Mouse (Mus musculus) midbrain, embryonic 10.5 days (tissue): ENCODE measurements around the gene Tcl1b2. TPM values are rescaled to one million over a fixed set of nuclear protein-coding genes. Genes with fewer than 3 reads are reported as not detected.
"Not testable (repeated sequence)": the region's sequence is repeated elsewhere in the genome, so short reads cannot be mapped to it uniquely, and the experiment has no call there.

Source experiments
- DNase-seq: peaks from one replicate; pipeline ENCODE4 v3.0.0-alpha.2; 2017; ENCODE audit warnings: low spot score
- H3K27ac ChIP-seq: fragments of 300-500 bp; sonication (generic); replicated peaks from 2 replicates; pipeline ENCODE4 v1.5.1; 2016; ENCODE audit warnings: mild to moderate bottlenecking
- H3K27me3 ChIP-seq: fragments of 300-500 bp; sonication (generic); 2 replicates; pipeline ENCODE4 v1.6.1; 2016; ENCODE audit warnings: low read depth, mild to moderate bottlenecking; ENCODE audit not compliant: poor library complexity, severe bottlenecking
- H3K36me3 ChIP-seq: fragments of 300-500 bp; sonication (generic); 2 replicates; pipeline ENCODE4 v1.6.1; 2016; ENCODE audit warnings: mild to moderate bottlenecking, moderate library complexity
- H3K4me1 ChIP-seq: fragments of 300-500 bp; sonication (generic); 2 replicates; pipeline ENCODE4 v1.6.1; 2016
- H3K4me3 ChIP-seq: fragments of 300-500 bp; sonication (generic); 2 replicates; pipeline ENCODE4 v1.5.1; 2016; ENCODE audit warnings: mild to moderate bottlenecking, moderate library complexity
- H3K9me3 ChIP-seq: fragments of 300-500 bp; sonication (generic); replicated peaks from 2 replicates; pipeline ENCODE4 v1.6.1; 2016; ENCODE audit warnings: mild to moderate bottlenecking
- WGBS: fragments of 180-500 bp; shearing (Covaris S2); methylation state at CpG from one replicate; pipeline ENCODE4 v1.1.7; 2016; 5-methylcytosine and 5-hydroxymethylcytosine counted together
- polyA plus RNA-seq: library from polyadenylated mRNA; unstranded; fragments of >200 nt; fragmentation: Nextera tagmentation; extraction: Ambion mirVana; gene quantifications from 2 replicates; pipeline ENCODE4 v1.2.1, GENCODE M21; 2016

Gene Tcl1b2
- polyA plus RNA-seq, 1 experiment from 2014 or later = not detected

GRCm38 (mm10) chr12:105129494-105130205 is 16.2 kb upstream of the Tcl1b2 start:
- not testable (repeated sequence) for H3K4me3 ChIP-seq, H3K9me3 ChIP-seq, H3K27me3 ChIP-seq, H3K36me3 ChIP-seq, DNase-seq, H3K4me1 ChIP-seq, H3K27ac ChIP-seq
- WGBS = 76% methylated on average over 3 of the region's 3 CpGs

GRCm38 (mm10) chr12:105134167-105134566 is 11.6 kb upstream of the Tcl1b2 start:
- H3K4me1 ChIP-seq, H3K36me3 ChIP-seq, H3K4me3 ChIP-seq, DNase-seq, H3K27me3 ChIP-seq, H3K9me3 ChIP-seq, H3K27ac ChIP-seq: not testable (repeated sequence)
- WGBS = 74% methylated on average over 2 of the region's 2 CpGs

DNA sequence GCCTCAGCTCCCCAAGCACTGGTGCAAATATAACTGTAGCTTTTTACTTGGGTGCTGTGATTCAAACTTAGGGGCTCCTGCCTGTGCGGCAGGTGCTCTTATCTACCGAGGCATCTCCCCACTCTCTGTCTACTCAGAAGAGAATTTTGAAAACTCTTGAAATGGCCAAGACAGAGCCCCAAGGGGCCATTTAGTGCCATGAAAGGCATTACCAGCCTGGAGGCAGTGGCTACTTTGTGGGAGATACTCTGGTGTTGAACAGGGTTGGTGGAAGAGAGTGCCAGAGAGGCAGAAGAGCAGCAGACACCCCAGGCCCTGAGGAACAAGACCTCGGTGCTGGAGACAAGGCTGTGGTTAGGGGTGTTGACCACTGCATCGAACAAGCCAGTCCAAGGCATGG is 11.0 kb upstream of the Tcl1b2 start:
- not testable (repeated sequence) for H3K27ac ChIP-seq, H3K9me3 ChIP-seq, DNase-seq, H3K36me3 ChIP-seq, H3K4me1 ChIP-seq, H3K27me3 ChIP-seq, H3K4me3 ChIP-seq
- WGBS = 88% methylated on average over 4 of the region's 4 CpGs

- H3K27ac ChIP-seq, DNase-seq, H3K36me3 ChIP-seq, H3K4me1 ChIP-seq, H3K27me3 ChIP-seq, H3K4me3 ChIP-seq, H3K9me3 ChIP-seq: not testable (repeated sequence)
- WGBS = 84% methylated on average over 1 of the region's 1 CpGs
These were observed 8.1 kb upstream of the Tcl1b2 start for GRCm38 (mm10) chr12:105137729-105138128.

DNA sequence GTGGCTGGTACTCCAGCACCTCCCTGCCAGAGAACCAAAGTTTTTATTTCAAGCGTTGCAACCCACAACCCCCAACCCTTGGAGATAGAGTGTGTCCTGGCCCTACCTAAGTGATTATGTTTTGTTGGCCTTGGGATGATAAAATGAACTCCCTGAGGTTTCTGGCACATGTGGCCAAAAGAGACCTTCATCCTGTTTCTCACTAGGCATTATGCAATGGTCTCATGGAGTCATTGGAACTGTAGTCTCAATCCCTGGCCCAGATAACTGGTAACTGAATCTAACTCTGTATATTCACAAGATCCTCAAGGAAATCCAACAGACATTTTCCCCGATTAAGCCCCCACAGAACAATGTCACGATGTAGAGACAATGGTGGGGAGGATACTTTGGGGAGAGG is 2.7 kb upstream of the Tcl1b2 start:
- Histone ChIP-seq H3K27ac (no peak overlapping the region), H3K9me3 (no peaks in the 10 kb centered on the region), H3K4me1 (peaks cover 4% of the 10 kb centered on the region; the same call in 1 of the 2 replicates), H3K36me3 (no peaks in the 10 kb centered on the region), H3K27me3 (no peaks in the 10 kb centered on the region), H3K4me3 (no peak overlapping the region)
- WGBS = 97% methylated on average over 3 of the region's 3 CpGs
- DNase-seq = no peak

GRCm38 (mm10) chr12:105144928-105145327 is 886 bp upstream of the Tcl1b2 start:
- DNase-seq = not testable (repeated sequence)
- 31% methylated on average over 1 of the region's 1 CpGs for WGBS

DNA sequence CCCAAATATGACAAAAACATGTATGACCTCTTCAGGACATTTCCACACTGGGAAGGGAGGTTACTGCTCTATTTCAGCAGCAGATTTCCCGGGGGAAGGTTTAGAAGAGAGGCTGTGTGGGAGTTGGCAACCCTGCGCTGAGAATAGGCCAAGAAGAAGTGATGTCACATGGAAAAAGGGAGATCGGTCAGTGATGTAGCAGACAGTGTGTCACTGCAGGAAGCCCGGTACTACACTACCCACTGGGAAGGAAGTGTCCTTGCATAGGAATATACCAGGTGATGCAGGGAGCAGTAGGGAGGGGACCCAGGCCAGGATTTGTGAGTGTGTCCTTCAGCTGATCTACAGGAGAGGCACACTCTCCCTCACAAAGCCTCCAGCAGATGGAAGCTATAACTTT is 9.5 kb downstream of the Tcl1b2 start:
- H3K4me1 ChIP-seq, H3K36me3 ChIP-seq: not testable (repeated sequence)
- WGBS = 87% methylated on average over 4 of the region's 4 CpGs

More at GRCm38 (mm10) chr12:105144928-105145327, 886 bp upstream of the Tcl1b2 start:
- not testable (repeated sequence) for H3K27me3 ChIP-seq, H3K27ac ChIP-seq, H3K4me3 ChIP-seq, H3K9me3 ChIP-seq, H3K4me1 ChIP-seq, H3K36me3 ChIP-seq

DNA sequence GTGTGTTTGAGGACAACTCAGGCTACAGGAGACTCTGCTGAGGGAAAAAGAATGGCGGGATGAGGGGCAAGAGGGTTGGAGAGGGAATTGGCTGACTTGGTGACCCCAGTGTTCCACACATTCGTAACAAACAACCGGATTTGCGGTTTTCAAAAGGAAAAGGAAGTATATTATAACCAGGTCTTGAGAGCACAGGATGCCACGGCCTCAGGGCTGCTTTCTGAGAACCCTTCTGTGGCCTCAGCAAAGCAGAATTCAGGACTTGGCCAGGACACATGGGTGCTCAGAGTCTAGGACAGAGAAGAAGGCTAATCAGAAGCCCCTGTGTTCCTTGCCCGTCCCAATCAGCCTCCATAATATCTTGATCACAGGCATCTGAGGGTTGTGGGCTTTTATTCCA is 13.0 kb downstream of the Tcl1b2 start:
- Histone ChIP-seq H3K9me3 (no peaks in the 10 kb centered on the region), H3K4me1 (no peaks in the 10 kb centered on the region), H3K4me3 (no peak overlapping the region), H3K27ac (no peak overlapping the region), H3K36me3 (no peaks in the 10 kb centered on the region), H3K27me3 (no peaks in the 10 kb centered on the region)
- no peak for DNase-seq
- 84% methylated on average over 6 of the region's 6 CpGs for WGBS

More for the DNA sequence above, 9.5 kb downstream of the Tcl1b2 start:
- not testable (repeated sequence) for DNase-seq, H3K9me3 ChIP-seq, H3K27me3 ChIP-seq, H3K4me3 ChIP-seq, H3K27ac ChIP-seq

DNA sequence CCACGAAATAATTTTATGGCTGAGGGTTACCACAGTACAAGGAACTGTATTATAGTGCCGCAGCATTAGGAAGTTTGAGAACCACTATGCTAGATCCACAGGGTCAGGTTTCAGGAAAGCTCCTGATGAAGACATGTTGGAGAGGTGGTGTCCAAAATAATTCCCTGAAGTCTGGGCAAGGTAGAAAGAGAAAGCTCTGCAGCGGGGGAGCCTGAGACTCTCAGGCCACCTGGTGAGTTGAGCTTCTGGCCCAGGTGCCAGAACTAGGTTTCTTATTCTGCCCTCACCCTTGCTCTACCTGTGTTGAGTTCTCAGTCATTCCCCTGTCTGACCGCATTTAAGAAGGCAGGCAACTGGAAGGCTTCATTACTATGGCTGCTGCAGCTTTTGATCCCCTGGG is 13.6 kb downstream of the Tcl1b2 start, which contains the start of gene Tcl1b1:
Gene Tcl1b1 (plus strand): TSS at position 301 of the 400 bp plus-strand sequence.
- WGBS = 82% methylated on average over 4 of the region's 4 CpGs

GRCm38 (mm10) chr12:105166734-105167133 is 20.9 kb downstream of the Tcl1b2 start:
- Histone ChIP-seq H3K36me3 (no peaks in the 10 kb centered on the region), H3K27ac (no peak overlapping the region), H3K4me3 (no peak overlapping the region), H3K4me1 (no peaks in the 10 kb centered on the region), H3K27me3 (no peaks in the 10 kb centered on the region), H3K9me3 (no peaks in the 10 kb centered on the region)
- WGBS = 73% methylated on average over 3 of the region's 3 CpGs
- DNase-seq = no peak

More for the DNA sequence above, 13.6 kb downstream of the Tcl1b2 start, which contains the start of gene Tcl1b1:
- Histone ChIP-seq H3K4me3 (no peak within 1 kb of the TSS), H3K4me1 (no peaks in the 10 kb centered on the region), H3K36me3 (no peaks in the 10 kb centered on the region), H3K27ac (no peak within 1 kb of the TSS), H3K27me3 (no peaks in the 10 kb centered on the region), H3K9me3 (no peaks in the 10 kb centered on the region)
- DNase-seq = no peak

DNA sequence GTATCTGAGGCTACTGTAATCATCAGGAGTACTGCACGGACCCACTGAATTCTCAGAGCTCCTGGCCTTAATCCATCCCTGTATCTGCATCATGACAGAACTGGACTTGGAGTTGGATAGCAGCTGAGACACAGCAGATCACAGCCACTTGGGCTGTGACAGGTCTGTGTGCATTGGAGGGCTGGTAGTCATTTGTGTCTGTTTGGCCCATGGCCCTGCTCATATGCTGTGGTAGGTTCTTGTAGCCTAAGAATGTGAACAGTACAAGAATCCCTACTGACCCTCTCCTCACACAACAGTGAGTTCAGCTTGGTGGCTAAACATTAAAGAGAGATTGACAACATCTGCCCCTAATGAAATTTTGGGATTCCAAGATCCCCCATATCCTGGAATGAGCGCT is 27.6 kb downstream of the Tcl1b2 start:
- no peak overlapping the region for H3K4me3 ChIP-seq
- no peaks in the 10 kb centered on the region for H3K27me3 ChIP-seq
- 79% methylated on average over 2 of the region's 2 CpGs for WGBS
- no peaks in the 10 kb centered on the region for H3K4me1 ChIP-seq
- DNase-seq = no peak
- no peaks in the 10 kb centered on the region for H3K9me3 ChIP-seq
- no peaks in the 10 kb centered on the region for H3K36me3 ChIP-seq
- no peak overlapping the region for H3K27ac ChIP-seq

DNA sequence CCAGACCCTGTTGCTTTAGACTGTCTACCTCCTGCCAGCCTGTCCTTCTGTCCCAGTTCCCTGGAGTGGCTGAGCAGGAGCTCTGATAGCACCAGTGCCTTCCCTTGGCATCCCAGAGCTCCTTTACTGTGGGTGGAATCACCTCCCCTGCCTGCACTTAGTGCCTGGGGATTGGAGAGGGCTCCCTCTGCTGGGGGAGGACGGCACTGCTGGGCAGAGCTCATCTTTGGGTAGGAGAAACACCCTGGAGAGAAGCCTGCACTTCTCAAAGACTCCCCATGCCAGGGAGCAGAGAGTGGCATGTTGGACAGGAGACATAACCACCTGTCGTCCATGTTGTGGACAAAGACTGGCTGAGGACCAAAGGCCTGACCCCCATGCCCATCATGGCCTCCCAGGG is 28.5 kb downstream of the Tcl1b2 start:
- H3K36me3 ChIP-seq, DNase-seq, H3K4me1 ChIP-seq, H3K9me3 ChIP-seq, H3K4me3 ChIP-seq, H3K27me3 ChIP-seq, H3K27ac ChIP-seq: not testable (repeated sequence)
- WGBS = 28% methylated on average over 2 of the region's 2 CpGs

DNA sequence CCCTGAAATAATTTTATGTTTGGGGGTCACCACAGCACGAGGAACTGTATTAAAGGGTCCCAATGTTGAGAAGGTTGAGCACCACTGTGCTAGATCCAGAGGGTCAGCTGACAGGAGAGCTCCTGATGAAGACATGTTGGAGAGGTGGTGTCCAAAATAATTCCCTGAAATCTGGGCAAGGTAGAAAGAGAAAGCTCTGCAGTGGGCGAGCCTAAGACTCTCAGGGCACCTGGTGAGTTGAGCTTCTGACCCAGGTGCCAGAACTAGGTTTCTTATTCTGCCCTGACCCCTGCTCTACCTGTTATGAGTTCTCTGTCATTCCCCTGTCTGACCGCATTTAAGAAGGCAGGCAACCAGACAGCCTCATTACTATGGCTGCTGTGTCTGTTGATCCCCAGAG is 30.2 kb downstream of the Tcl1b2 start, which contains the start of gene Tcl1b5:
Gene Tcl1b5 (plus strand): TSS at position 301 of the 400 bp plus-strand sequence.
- H3K9me3 ChIP-seq, H3K27ac ChIP-seq: not testable (repeated sequence)
- WGBS = 73% methylated on average over 3 of the region's 3 CpGs

More for the DNA sequence above, 30.2 kb downstream of the Tcl1b2 start, which contains the start of gene Tcl1b5:
- H3K4me1 ChIP-seq, H3K36me3 ChIP-seq, H3K27me3 ChIP-seq, H3K4me3 ChIP-seq, DNase-seq: not testable (repeated sequence)
